Comparison of ENCODE assay signal across 12 mouse cellular contexts in genomic region chrX:19168111-19168510, GRCm38 (mm10).
DNase-seq lines count a peak whose midpoint lies in the region; TF ChIP-seq lines count a peak whose summit lies in the region.
"Had no signal": no experiment of that assay in that cellular context is flagged by ENCODE, and none has a peak within 500 bp of the region (broad histone marks: within the 10 kb centered on the region; RNA-seq: fewer than 3 reads in every experiment).

No protein-coding gene starts in this region.

- H3K27ac ChIP-seq in embryonic fibroblast, embryonic 13.5 days (ENCODE audit: insufficient read depth, low read length) = peak overlapping the region; percentile 98
- H3K27ac ChIP-seq: limb, embryonic 12.5 days; neural tube, embryonic 12.5 days had no signal

- TF ChIP-seq POLR2A in embryonic fibroblast, embryonic 13.5 days (IDR thresholded peaks at IDR 0.05; ENCODE audit: low read depth, low read length) = no peak

- no peaks in the 10 kb centered on the region for H3K4me1 ChIP-seq in embryonic fibroblast, embryonic 13.5 days (ENCODE audit: control insufficient read depth, insufficient read depth, low read length)
- H3K4me1 ChIP-seq: limb, embryonic 12.5 days; neural tube, embryonic 12.5 days had no signal

- intact Hi-C loops in left cerebral cortex, postnatal 10 days (cut with DNase I) = no loop called here

- DNase-seq in adrenal gland, adult 8-10 months = peak; percentile 23
- no peak for DNase-seq in adrenal gland, adult 18-20 months (ENCODE audit: low spot score in 2 of 2)
- peak; percentile 9 to 43 for DNase-seq in lung, adult 18-20 months
- DNase-seq in lung, postnatal 25 days (ENCODE audit: low spot score) = no peak
- DNase-seq in brain, adult 2 months (ENCODE audit: low read depth, low spot score) = peak; percentile 85
- no peak for DNase-seq in kidney, adult 8-10 months
- no peak for DNase-seq in left cerebral cortex, postnatal 10 days (ENCODE audit: extremely low spot score in 1 of 2, low spot score in 2 of 2)
- DNase-seq: layer of hippocampus, adult 9-11 months; right cerebral cortex, postnatal 25 days had no signal

- H3K4me3 ChIP-seq in embryonic fibroblast, embryonic 13.5 days (ENCODE audit: insufficient read depth, low read length) = peak overlapping the region; percentile 21; the same call in 1 of the 2 replicates
- H3K4me3 ChIP-seq: limb, embryonic 12.5 days; neural tube, embryonic 12.5 days had no signal

- no peak for TF ChIP-seq CTCF in embryonic fibroblast, embryonic 13.5 days (IDR thresholded peaks at IDR 0.05; ENCODE audit: borderline replicate concordance, insufficient read depth, low read length)

Comparison
In these comparisons a context has a peak if more than half of its experiments do, and no peak if none do; other contexts are left out.
1. DNase-seq: peak in adrenal gland, adult 8-10 months (single experiment), lung, adult 18-20 months (2 of 2) and brain, adult 2 months (single experiment); none in adrenal gland, adult 18-20 months (0 of 2), lung, postnatal 25 days (single experiment), kidney, adult 8-10 months (0 of 2) and left cerebral cortex, postnatal 10 days (0 of 2).